8 mouse cellular contexts compared by ENCODE assay signal in genomic region chr2:76367188-76367922, GRCm38 (mm10). TPM values are rescaled to one million over a fixed set of nuclear protein-coding genes. Genes with fewer than 3 reads are reported as not detected.
DNase-seq lines count a peak whose midpoint lies in the region; ATAC-seq and TF ChIP-seq lines count a peak whose summit lies in the region.

No protein-coding gene starts in this region.

- no peaks in the 10 kb centered on the region for H3K9me3 ChIP-seq in E14TG2a.4 (ENCODE audit: low read length)
- H3K9me3 ChIP-seq in liver, embryonic 14.5 days (ENCODE audit: control insufficient read depth, low read length): no peaks in the 10 kb centered on the region

- TF ChIP-seq EP300 in liver, embryonic 14.5 days (IDR thresholded peaks at IDR 0.05; ENCODE audit: low read depth): no peak

- peak; percentile 82 for DNase-seq in 416B (ENCODE audit: low read depth)
- peak; percentile 79 for DNase-seq in c-Kit-positive CD71-negative TER-119-negative erythroid progenitor cells, embryonic 14.5 days (ENCODE audit: low read depth)
- peak; percentile 25 to 76 for DNase-seq in frontal cortex, postnatal 14 days (ENCODE audit: low spot score in 2 of 2)
- peak; percentile 84 for DNase-seq in kidney, postnatal 14 days
- DNase-seq in liver, embryonic 14.5 days (ENCODE audit: low read depth in 3 of 3, low spot score in 3 of 3): peak; percentile 55 to 62 (median 57)
- DNase-seq in right cerebral cortex, postnatal 10 days (ENCODE audit: low spot score in 2 of 2): peak; percentile 68 to 87
- peak; percentile 53 for DNase-seq in urinary bladder, postnatal 10 days (ENCODE audit: low spot score)

- 12% methylated on average over 9 of the region's 9 CpGs for WGBS in liver, embryonic 14.5 days (ENCODE audit: insufficient replicate concordance)

- no peak overlapping the region for H3K4me3 ChIP-seq in E14TG2a.4 (replicated peaks; ENCODE audit: low read length)
- H3K4me3 ChIP-seq in liver, embryonic 14.5 days (ENCODE audit: insufficient read depth in 1 of 2, low read depth in 2 of 2, low read length in 2 of 2): no peak overlapping the region

- TF ChIP-seq CTCF in E14TG2a.4 (conservative IDR thresholded peaks at IDR 0.05; ENCODE audit: low read length): peak; percentile 67
- TF ChIP-seq CTCF in liver, embryonic 14.5 days (IDR thresholded peaks at IDR 0.05; ENCODE audit: low read depth): peak; percentile 76

- ATAC-seq in liver, embryonic 14.5 days (ENCODE audit: insufficient read depth): no peak

- H3K27ac ChIP-seq in liver, embryonic 14.5 days: no peak overlapping the region

- peaks cover 14% of the 10 kb centered on the region for H3K4me1 ChIP-seq in E14TG2a.4 (replicated peaks; ENCODE audit: low read depth, low read length)
- H3K4me1 ChIP-seq in liver, embryonic 14.5 days (replicated peaks; ENCODE audit: control insufficient read depth in 2 of 2, insufficient read depth in 2 of 2, low read length in 1 of 2): peaks cover 12 to 15% of the 10 kb centered on the region in 2 experiments

- H3K36me3 ChIP-seq in E14TG2a.4 (ENCODE audit: insufficient read depth, low read length): peaks cover 10% of the 10 kb centered on the region
- H3K36me3 ChIP-seq in liver, embryonic 14.5 days (replicated peaks; ENCODE audit: control insufficient read depth, insufficient read depth, low read depth): peaks cover 2% of the 10 kb centered on the region; the same call in 1 of the 2 replicates

- no peak overlapping the region for H3K4me2 ChIP-seq in liver, embryonic 14.5 days (ENCODE audit: low read depth)

- no peaks in the 10 kb centered on the region for H3K27me3 ChIP-seq in E14TG2a.4 (ENCODE audit: insufficient read depth, low read length)
- H3K27me3 ChIP-seq in liver, embryonic 14.5 days (ENCODE audit: control insufficient read depth, insufficient read depth, low read length): no peaks in the 10 kb centered on the region

- no peak overlapping the region for H3K9ac ChIP-seq in liver, embryonic 14.5 days (replicated peaks)

RNA-seq across cellular contexts. Expression of gene Rbm45, which starts 2.4 kb away (rescaled TPM):
- 5.8 and 8.5 TPM in 2 replicates for polyA plus RNA-seq in liver, embryonic 14.5 days (2012; rRNA removed)
- 5.7 and 6.2 TPM in 2 replicates for polyA plus RNA-seq in liver, embryonic 14.5 days (2014; fragmentation: Nextera tagmentation; extraction: Ambion mirVana)

RNA-seq across cellular contexts. Expression of gene Cyct, which starts 7.1 kb away (rescaled TPM):
- not detected in 2 replicates for polyA plus RNA-seq in liver, embryonic 14.5 days (2012; rRNA removed)
- not detected in 2 replicates for polyA plus RNA-seq in liver, embryonic 14.5 days (2014; fragmentation: Nextera tagmentation; extraction: Ambion mirVana)

RNA-seq across cellular contexts. Expression of gene Pde11a, which starts 28.8 kb away (rescaled TPM):
- polyA plus RNA-seq in liver, embryonic 14.5 days (2012; rRNA removed): 0.01 TPM in 2 replicates
- polyA plus RNA-seq in liver, embryonic 14.5 days (2014; fragmentation: Nextera tagmentation; extraction: Ambion mirVana): 0.06 TPM in 1 of 2 replicates, not detected in the other

RNA-seq across cellular contexts. Expression of gene Osbpl6, which starts 39.0 kb away (rescaled TPM):
- polyA plus RNA-seq in liver, embryonic 14.5 days (2012; rRNA removed): 0.17 and 0.41 TPM in 2 replicates
- 0.20 and 0.21 TPM in 2 replicates for polyA plus RNA-seq in liver, embryonic 14.5 days (2014; fragmentation: Nextera tagmentation; extraction: Ambion mirVana)
